Mouse (Mus musculus) liver, embryonic 14.5 days (tissue): ENCODE measurements around the gene Olfr1432. TPM values are rescaled to one million over a fixed set of nuclear protein-coding genes. Genes with fewer than 3 reads are reported as not detected.

ENCODE experiments used
- polyA plus RNA-seq, 2 experiments: library from polyadenylated mRNA; depleted of rRNA in 1 of 2; stranded (reverse) in 1 of 2; unstranded in 1 of 2; fragments of >200 nt; fragmentation: Nextera tagmentation in 1 of 2; extraction: Ambion mirVana in 1 of 2; gene quantifications; 2 replicates each; pipeline versions ENCODE4 v1.2.1 to v1.2.3; 2012 to 2014

Gene Olfr1432
- polyA plus RNA-seq, 2 experiments: not detected

Other genes with a start within 250 kb of the Olfr1432 start
- not detected in 2 replicates for gene Olfr1423, start 191.3 kb downstream of the Olfr1432 start, polyA plus RNA-seq (2012; rRNA removed)
- gene Olfr1423, start 191.3 kb downstream of the Olfr1432 start, polyA plus RNA-seq (2014; fragmentation: Nextera tagmentation; extraction: Ambion mirVana): not detected in 2 replicates
- gene Olfr1424, start 169.9 kb downstream of the Olfr1432 start, polyA plus RNA-seq (2012; rRNA removed): not detected in 2 replicates
- gene Olfr1424, start 169.9 kb downstream of the Olfr1432 start, polyA plus RNA-seq (2014; fragmentation: Nextera tagmentation; extraction: Ambion mirVana): not detected in 2 replicates
- gene Olfr1425, start 154.9 kb downstream of the Olfr1432 start, polyA plus RNA-seq (2012; rRNA removed): not detected in 2 replicates
- not detected in 2 replicates for gene Olfr1425, start 154.9 kb downstream of the Olfr1432 start, polyA plus RNA-seq (2014; fragmentation: Nextera tagmentation; extraction: Ambion mirVana)
- gene Olfr1426, start 140.6 kb downstream of the Olfr1432 start, polyA plus RNA-seq (2012; rRNA removed): not detected in 2 replicates
- not detected in 2 replicates for gene Olfr1426, start 140.6 kb downstream of the Olfr1432 start, polyA plus RNA-seq (2014; fragmentation: Nextera tagmentation; extraction: Ambion mirVana)
- gene Olfr1427, start 129.3 kb downstream of the Olfr1432 start, polyA plus RNA-seq (2012; rRNA removed): not detected in 2 replicates
- gene Olfr1427, start 129.3 kb downstream of the Olfr1432 start, polyA plus RNA-seq (2014; fragmentation: Nextera tagmentation; extraction: Ambion mirVana): not detected in 2 replicates
- not detected in 2 replicates for gene Olfr1428, start 116.7 kb downstream of the Olfr1432 start, polyA plus RNA-seq (2012; rRNA removed)
- not detected in 2 replicates for gene Olfr1428, start 116.7 kb downstream of the Olfr1432 start, polyA plus RNA-seq (2014; fragmentation: Nextera tagmentation; extraction: Ambion mirVana)
- not detected in 2 replicates for gene Olfr76, start 109.4 kb downstream of the Olfr1432 start, polyA plus RNA-seq (2012; rRNA removed)
- not detected in 2 replicates for gene Olfr76, start 109.4 kb downstream of the Olfr1432 start, polyA plus RNA-seq (2014; fragmentation: Nextera tagmentation; extraction: Ambion mirVana)
- not detected in 2 replicates for gene Olfr1555-ps1, start 62.5 kb downstream of the Olfr1432 start, polyA plus RNA-seq (2012; rRNA removed)
- gene Olfr1555-ps1, start 62.5 kb downstream of the Olfr1432 start, polyA plus RNA-seq (2014; fragmentation: Nextera tagmentation; extraction: Ambion mirVana): not detected in 2 replicates
- gene Olfr1431, start 32.0 kb downstream of the Olfr1432 start, polyA plus RNA-seq (2012; rRNA removed): not detected in 2 replicates
- not detected in 2 replicates for gene Olfr1431, start 32.0 kb downstream of the Olfr1432 start, polyA plus RNA-seq (2014; fragmentation: Nextera tagmentation; extraction: Ambion mirVana)
- not detected in 2 replicates for gene Olfr262, start 9.1 kb upstream of the Olfr1432 start, polyA plus RNA-seq (2012; rRNA removed)
- gene Olfr262, start 9.1 kb upstream of the Olfr1432 start, polyA plus RNA-seq (2014; fragmentation: Nextera tagmentation; extraction: Ambion mirVana): not detected in 2 replicates
- not detected in 2 replicates for gene Olfr235, start 28.4 kb upstream of the Olfr1432 start, polyA plus RNA-seq (2012; rRNA removed)
- not detected in 2 replicates for gene Olfr235, start 28.4 kb upstream of the Olfr1432 start, polyA plus RNA-seq (2014; fragmentation: Nextera tagmentation; extraction: Ambion mirVana)
- not detected in 2 replicates for gene Olfr1434, start 47.3 kb upstream of the Olfr1432 start, polyA plus RNA-seq (2012; rRNA removed)
- gene Olfr1434, start 47.3 kb upstream of the Olfr1432 start, polyA plus RNA-seq (2014; fragmentation: Nextera tagmentation; extraction: Ambion mirVana): not detected in 2 replicates
- not detected in 2 replicates for gene Olfr1436, start 66.5 kb upstream of the Olfr1432 start, polyA plus RNA-seq (2012; rRNA removed)
- gene Olfr1436, start 66.5 kb upstream of the Olfr1432 start, polyA plus RNA-seq (2014; fragmentation: Nextera tagmentation; extraction: Ambion mirVana): not detected in 2 replicates
- not detected in 2 replicates for gene Olfr1437, start 92.5 kb upstream of the Olfr1432 start, polyA plus RNA-seq (2012; rRNA removed)
- gene Olfr1437, start 92.5 kb upstream of the Olfr1432 start, polyA plus RNA-seq (2014; fragmentation: Nextera tagmentation; extraction: Ambion mirVana): not detected in 2 replicates
- not detected in 2 replicates for gene Olfr1438-ps1, start 103.3 kb upstream of the Olfr1432 start, polyA plus RNA-seq (2012; rRNA removed)
- not detected in 2 replicates for gene Olfr1438-ps1, start 103.3 kb upstream of the Olfr1432 start, polyA plus RNA-seq (2014; fragmentation: Nextera tagmentation; extraction: Ambion mirVana)
- gene Olfr1440, start 154.7 kb upstream of the Olfr1432 start, polyA plus RNA-seq (2012; rRNA removed): not detected in 2 replicates
- not detected in 2 replicates for gene Olfr1440, start 154.7 kb upstream of the Olfr1432 start, polyA plus RNA-seq (2014; fragmentation: Nextera tagmentation; extraction: Ambion mirVana)
- not detected in 2 replicates for gene Olfr1441, start 184.8 kb upstream of the Olfr1432 start, polyA plus RNA-seq (2012; rRNA removed)
- not detected in 2 replicates for gene Olfr1441, start 184.8 kb upstream of the Olfr1432 start, polyA plus RNA-seq (2014; fragmentation: Nextera tagmentation; extraction: Ambion mirVana)
- not detected in 2 replicates for gene Pfpl, start 195.3 kb upstream of the Olfr1432 start, polyA plus RNA-seq (2012; rRNA removed)
- not detected in 2 replicates for gene Pfpl, start 195.3 kb upstream of the Olfr1432 start, polyA plus RNA-seq (2014; fragmentation: Nextera tagmentation; extraction: Ambion mirVana)
- 4.0 and 5.9 TPM in 2 replicates for gene Mpeg1, start 228.2 kb upstream of the Olfr1432 start, polyA plus RNA-seq (2012; rRNA removed)
- 1.8 and 2.0 TPM in 2 replicates for gene Mpeg1, start 228.2 kb upstream of the Olfr1432 start, polyA plus RNA-seq (2014; fragmentation: Nextera tagmentation; extraction: Ambion mirVana)